Mouse (Mus musculus) urinary bladder, postnatal 14 days (tissue): ENCODE measurements around the gene Kdm2b.

Experiments used
- DNase-seq: peaks from one replicate; pipeline ENCODE4 v3.0.0; 2021; ENCODE audit warnings: low spot score

Gene Kdm2b

GRCm38 (mm10) chr5:123011705-123012104 is 22.1 kb upstream of the Kdm2b start:
- no peak for DNase-seq

DNA sequence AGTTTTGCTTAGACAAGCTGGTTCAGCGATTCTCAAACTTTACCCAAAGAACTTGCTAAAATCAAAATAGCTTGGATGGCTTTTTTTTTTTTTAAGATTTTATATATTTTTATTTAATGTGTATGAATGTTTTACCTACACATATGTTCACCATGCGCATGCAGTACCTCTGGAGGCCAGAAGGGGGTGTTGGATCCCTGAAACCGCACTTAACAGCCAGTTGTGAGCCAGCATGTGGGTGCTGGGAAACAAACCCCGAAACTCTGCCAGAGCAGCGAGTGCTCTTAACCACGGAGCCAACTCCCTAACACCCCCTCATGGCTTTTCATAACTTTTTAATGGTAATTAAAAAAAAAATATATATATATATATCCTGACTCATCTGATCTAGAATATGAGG is 21.2 kb upstream of the Kdm2b start:
- no peak for DNase-seq

DNA sequence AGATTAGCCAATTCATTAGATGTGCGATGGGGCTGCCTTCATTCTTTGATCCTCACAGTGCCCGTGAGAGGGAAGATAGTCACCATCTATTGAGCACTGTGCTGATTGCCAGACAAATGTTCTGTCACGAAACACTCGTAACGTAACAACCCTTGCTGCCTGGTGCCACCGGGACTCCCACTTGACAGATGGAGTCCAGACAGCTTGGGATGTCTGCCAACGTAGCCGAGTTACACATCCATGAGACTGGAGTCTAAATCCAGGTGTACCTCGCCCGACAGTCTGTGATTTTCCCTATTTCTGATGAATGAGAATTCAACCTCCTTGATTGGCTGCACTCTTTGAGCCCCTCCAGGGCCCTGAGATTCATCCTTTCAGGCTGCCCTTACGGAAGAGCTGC is 20.2 kb upstream of the Kdm2b start:
- no peak for DNase-seq

- DNase-seq, result no peak
Measured at GRCm38 (mm10) chr5:123008877-123009493, 19.4 kb upstream of the Kdm2b start.

- no peak for DNase-seq
Measured at GRCm38 (mm10) chr5:123005716-123006592, 16.3 kb upstream of the Kdm2b start.

GRCm38 (mm10) chr5:123000901-123001300 is 11.3 kb upstream of the Kdm2b start:
- DNase-seq, result no peak

GRCm38 (mm10) chr5:122997205-122998204 is 7.9 kb upstream of the Kdm2b start:
- DNase-seq, result no peak

DNA sequence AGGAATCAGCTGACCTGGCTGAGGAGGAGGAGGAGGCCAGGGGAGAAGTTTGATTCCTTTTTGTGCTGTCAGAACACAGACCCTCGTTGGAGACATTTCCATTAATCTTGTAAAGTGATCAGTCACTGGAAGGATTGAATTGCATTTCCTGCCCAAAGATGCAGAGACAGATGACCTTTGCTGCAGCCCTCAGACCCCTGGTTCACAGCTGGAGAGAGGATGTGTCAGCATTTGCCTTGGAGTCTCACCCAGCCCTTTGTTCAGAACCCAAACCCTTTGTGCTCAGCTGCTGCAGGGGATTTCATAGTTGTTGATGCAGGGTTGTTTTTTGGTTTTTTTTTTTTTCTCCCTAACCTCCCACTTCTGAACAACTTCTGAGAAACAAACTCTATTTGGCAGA is 5.3 kb upstream of the Kdm2b start:
- DNase-seq, result no peak

DNA sequence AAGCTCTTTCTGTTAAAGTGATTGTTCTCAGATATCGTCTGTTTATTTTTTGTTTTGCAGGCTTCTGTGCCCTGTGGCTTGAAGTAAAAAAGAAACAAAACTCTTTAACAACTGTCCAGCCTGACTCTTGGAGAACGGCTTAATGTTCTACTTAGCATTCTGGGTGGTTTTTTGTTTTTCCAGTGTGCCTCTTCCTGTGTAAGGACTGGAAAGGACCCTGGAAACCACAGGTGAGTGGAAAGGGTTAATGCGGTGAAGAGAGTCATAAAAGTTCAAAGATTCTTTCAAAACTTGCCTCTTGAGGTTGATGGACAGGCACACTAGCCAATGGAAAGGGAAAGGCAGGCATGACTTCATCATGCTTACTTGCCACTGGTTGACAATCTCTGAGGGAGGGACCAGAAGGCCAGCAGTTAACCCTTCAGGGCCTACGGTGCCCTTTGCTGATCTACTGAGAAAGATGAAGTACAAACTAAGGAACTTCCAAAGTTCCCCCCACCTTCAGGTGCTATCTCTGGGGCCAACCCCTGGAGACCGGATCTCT is 4.8 kb upstream of the Kdm2b start:
- DNase-seq, result peak; percentile 96

- DNase-seq, result no peak
Measured at GRCm38 (mm10) chr5:122993811-122994210, 4.2 kb upstream of the Kdm2b start.

DNA sequence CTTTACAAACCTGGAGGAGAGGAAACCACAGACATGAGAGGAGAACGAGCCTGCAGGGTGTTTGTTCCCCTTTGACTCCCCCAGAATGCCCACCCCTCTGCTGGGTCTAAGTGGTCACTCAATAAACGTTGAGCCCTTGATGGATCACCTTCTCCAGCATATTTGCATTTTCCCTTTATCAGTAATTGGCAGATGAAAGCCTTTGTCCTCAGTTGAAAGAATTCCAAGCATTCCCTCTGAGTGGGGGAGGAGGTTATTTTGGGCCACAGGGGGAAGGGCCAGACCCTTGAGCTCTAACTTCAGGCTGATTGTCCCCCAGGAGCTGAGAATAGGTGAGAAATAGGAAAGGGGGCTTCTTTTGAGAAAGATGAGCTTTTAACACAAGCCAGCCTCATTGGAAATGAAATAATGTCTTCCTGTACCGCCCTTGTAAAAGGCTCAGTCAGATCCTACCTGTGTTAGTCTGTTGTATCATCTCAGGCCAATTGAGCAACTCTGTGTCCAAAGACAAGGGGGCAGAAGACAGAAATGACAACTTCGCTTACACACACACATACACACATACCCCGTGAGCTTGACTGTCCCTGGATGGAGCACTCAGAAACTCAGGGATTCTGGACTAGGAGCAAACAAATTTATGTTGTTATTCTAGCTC is 1.9 kb upstream of the Kdm2b start:
- DNase-seq, result no peak

DNA sequence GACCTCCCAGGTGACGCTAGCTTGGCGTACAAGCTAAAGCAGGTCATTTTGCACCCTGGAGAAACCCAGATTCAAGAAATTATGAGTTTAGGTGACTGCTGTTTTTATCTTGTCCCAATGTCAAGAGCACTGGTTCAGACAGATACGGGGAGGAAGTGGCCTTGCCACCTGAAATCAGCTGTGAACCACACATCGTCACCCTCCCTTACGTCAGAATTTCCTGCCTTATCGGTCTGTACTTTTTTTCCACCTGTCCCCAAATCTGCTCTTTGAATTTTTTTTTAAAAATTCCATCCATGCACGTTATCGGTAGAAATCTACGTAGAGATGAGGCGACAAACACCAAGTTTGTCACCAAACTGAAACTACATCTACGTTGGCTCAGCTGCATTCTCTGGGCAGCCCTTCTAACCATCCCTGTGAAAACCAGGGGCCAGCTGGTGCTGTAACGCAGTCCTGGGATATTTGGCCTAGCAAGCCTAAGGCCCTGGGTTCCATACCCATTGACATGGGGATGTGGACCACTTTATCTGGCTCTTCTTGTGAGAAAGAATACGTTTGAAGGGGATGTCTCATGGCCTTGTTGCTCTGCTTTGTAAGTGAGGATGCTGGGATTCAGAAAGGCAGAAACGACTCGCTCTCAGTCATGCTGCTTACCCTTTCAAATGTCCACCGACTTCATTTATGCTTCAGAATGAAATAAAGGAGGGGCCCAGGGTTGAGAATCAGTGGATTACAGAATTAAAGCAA is 963 bp upstream of the Kdm2b start:
- DNase-seq, result no peak

DNA sequence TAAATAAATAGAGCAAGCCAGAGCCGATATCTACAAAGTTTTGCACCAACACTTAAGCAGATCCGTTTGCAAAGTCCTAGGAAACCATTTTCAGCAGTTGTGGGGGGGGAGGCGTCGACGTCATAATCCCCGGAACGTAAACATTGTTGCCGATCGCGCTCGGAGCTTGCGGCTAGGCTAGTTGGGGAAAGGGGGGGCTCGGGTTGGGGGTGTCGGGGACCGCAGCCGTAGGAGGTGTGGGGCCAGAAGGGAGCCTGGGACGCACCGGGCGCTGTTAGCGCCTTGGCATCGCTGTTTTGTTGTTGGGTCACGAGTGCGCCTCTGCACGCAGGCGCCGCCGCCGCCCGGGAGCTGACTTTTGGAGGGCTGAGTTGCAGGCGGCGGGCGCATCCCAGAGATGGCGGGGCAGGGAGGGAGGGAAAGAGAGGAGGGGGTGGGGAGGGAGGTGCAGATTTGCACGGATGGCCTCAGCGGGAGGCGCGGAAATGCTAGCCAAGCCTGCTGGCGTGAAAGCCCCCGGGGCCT is 560 bp downstream of the Kdm2b start:
- peak; percentile 64 for DNase-seq

GRCm38 (mm10) chr5:122988021-122988751 is 1.4 kb downstream of the Kdm2b start:
- peak; percentile 43 for DNase-seq

GRCm38 (mm10) chr5:122987211-122988020 is 2.2 kb downstream of the Kdm2b start:
- peak; percentile 43 for DNase-seq

DNA sequence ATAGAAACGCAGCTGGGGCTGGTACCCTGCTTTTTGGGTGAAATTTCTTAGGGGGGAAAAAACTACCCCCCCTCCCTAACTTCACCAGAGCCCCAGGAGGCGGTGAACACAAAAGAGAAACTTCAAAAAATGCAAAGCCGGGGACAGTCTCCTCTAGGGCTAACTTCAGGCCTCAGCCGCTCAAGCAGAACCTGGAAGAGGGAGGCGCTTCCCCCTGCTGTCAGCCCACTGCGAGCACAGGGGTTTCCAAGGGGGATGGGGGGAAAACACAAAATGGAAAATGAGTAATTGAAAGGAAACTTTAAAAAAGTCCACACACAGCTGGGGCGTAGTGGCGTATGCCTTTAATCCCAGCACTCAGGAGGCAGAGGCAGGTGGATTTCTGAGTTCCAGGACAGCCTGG is 3.5 kb downstream of the Kdm2b start:
- DNase-seq, result no peak

GRCm38 (mm10) chr5:122985276-122985675 is 4.3 kb downstream of the Kdm2b start:
- no peak for DNase-seq

DNA sequence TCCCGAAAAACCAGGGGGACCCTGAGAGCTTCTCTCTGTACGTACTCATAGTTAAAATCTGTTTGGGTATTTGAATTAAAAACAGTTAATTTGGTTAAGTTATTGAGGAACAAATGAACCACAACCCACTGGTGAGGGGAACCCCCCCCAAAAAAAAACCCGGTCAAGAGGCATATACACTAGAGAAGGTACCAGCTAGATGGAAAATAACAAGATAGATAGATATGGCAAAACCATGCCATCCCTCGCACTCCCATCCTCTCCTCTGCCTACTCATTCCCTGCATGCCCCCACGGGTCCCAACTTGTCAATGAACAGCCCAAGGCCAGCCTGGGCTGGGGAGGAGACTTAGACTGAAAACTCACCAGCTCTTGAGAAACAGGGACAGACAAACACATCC is 5.1 kb downstream of the Kdm2b start:
- no peak for DNase-seq

GRCm38 (mm10) chr5:122978970-122979369 is 10.7 kb downstream of the Kdm2b start:
- no peak for DNase-seq
